Comparison of ENCODE assay signal across 14 mouse cellular contexts in genomic region chr5:107528856-107529255, GRCm38 (mm10). TPM values are rescaled to one million over a fixed set of nuclear protein-coding genes. Genes with fewer than 3 reads are reported as not detected.
"Had no signal": no experiment of that assay in that cellular context is flagged by ENCODE, and none has a peak within 500 bp of the region (broad histone marks: within the 10 kb centered on the region; RNA-seq: fewer than 3 reads in every experiment).

No protein-coding gene starts in this region.

- ATAC-seq: liver, postnatal 0 days; midbrain, embryonic 13.5 days; midbrain, embryonic 16.5 days had no signal

- DNase-seq: kidney, postnatal 25 days; left cerebral cortex, postnatal 4 days; liver, postnatal 0 days; lung, postnatal 10 days; lung, postnatal 36 days; retina, postnatal 1 day; right cerebral cortex, postnatal 25 days; spleen, adult 18-20 months; thymus, postnatal 25 days had no signal

RNA-seq across cellular contexts. Expression of gene 1700028K03Rik, which starts 5.7 kb away (rescaled TPM):
- total RNA-seq: monocyte, adult 5-6 weeks had no signal
- polyA plus RNA-seq: large intestine, adult 2 months; myocyte had no signal

RNA-seq across cellular contexts. Expression of gene Gm42669, which starts 21.4 kb away (rescaled TPM):
- polyA plus RNA-seq: large intestine, adult 2 months had no signal
